Mouse (Mus musculus) C2C12 (cell line): ENCODE data around the gene Ttll9.

ENCODE experiments used
- CEBPB ChIP-seq: IDR thresholded peaks from one replicate; pipeline ENCODE4 v1.6.1; 2011; ENCODE audit warnings: low read depth, mild to moderate bottlenecking, control low read depth, moderate library complexity
- CTCF ChIP-seq: IDR thresholded peaks from one replicate; pipeline ENCODE4 v1.5.1; 2011; ENCODE audit not compliant: control insufficient read depth, insufficient read depth, insufficient read length

- TF ChIP-seq CEBPB (no peak), CTCF (no peak)
Measured at GRCm38 (mm10) chr2:152941776-152942175, 20.5 kb upstream of the Ttll9 start.
